Mouse (Mus musculus) liver, embryonic 12.5 days (tissue): ENCODE results near the gene Mesd. TPM values are rescaled to one million over a fixed set of nuclear protein-coding genes. Genes with fewer than 3 reads are reported as not detected.

ENCODE experiments used
- ATAC-seq: fragments of 200-750 bp; cut with Nextera tagmentation; 2 replicates; pipeline ENCODE4 v1.8.0; 2017; ENCODE audit warnings: moderate number of reproducible peaks, mild to moderate bottlenecking, moderate library complexity
- H3K27ac ChIP-seq: fragments of 300-500 bp; sonication (generic); 2 replicates; pipeline ENCODE4 v1.5.1; 2016; ENCODE audit warnings: mild to moderate bottlenecking
- H3K27me3 ChIP-seq: fragments of 300-500 bp; sonication (generic); replicated peaks from 2 replicates; pipeline ENCODE4 v1.6.1; 2016; ENCODE audit warnings: mild to moderate bottlenecking, moderate library complexity
- H3K36me3 ChIP-seq: fragments of 300-500 bp; sonication (generic); 2 replicates; pipeline ENCODE4 v1.6.1; 2016; ENCODE audit warnings: mild to moderate bottlenecking, moderate library complexity
- H3K4me1 ChIP-seq: fragments of 300-500 bp; sonication (generic); 2 replicates; pipeline ENCODE4 v1.6.1; 2016
- H3K4me2 ChIP-seq: fragments of 300-500 bp; sonication (generic); 2 replicates; pipeline ENCODE4 v1.6.1; 2016; ENCODE audit warnings: mild to moderate bottlenecking, moderate library complexity
- H3K4me3 ChIP-seq: fragments of 300-500 bp; sonication (generic); 2 replicates; pipeline ENCODE4 v1.5.1; 2016; ENCODE audit warnings: mild to moderate bottlenecking, moderate library complexity
- H3K9ac ChIP-seq: fragments of 300-500 bp; sonication (generic); 2 replicates; pipeline ENCODE4 v1.6.1; 2016; ENCODE audit warnings: mild to moderate bottlenecking, moderate library complexity
- H3K9me3 ChIP-seq: fragments of 300-500 bp; sonication (generic); replicated peaks from 2 replicates; pipeline ENCODE4 v1.6.1; 2016; ENCODE audit warnings: mild to moderate bottlenecking, moderate library complexity
- WGBS: fragments of 180-500 bp; shearing (Covaris S2); methylation state at CpG from one replicate; pipeline ENCODE4 v1.1.7; 2016; ENCODE audit not compliant: insufficient replicate concordance; 5-methylcytosine and 5-hydroxymethylcytosine counted together
- polyA plus RNA-seq: library from polyadenylated mRNA; unstranded; fragments of >200 nt; fragmentation: Nextera tagmentation; extraction: Ambion mirVana; gene quantifications from 2 replicates; pipeline ENCODE4 v1.2.1, GENCODE M21; 2016

Mesd gene
- polyA plus RNA-seq, 1 experiment from 2014 or later, result 76.5 TPM

DNA sequence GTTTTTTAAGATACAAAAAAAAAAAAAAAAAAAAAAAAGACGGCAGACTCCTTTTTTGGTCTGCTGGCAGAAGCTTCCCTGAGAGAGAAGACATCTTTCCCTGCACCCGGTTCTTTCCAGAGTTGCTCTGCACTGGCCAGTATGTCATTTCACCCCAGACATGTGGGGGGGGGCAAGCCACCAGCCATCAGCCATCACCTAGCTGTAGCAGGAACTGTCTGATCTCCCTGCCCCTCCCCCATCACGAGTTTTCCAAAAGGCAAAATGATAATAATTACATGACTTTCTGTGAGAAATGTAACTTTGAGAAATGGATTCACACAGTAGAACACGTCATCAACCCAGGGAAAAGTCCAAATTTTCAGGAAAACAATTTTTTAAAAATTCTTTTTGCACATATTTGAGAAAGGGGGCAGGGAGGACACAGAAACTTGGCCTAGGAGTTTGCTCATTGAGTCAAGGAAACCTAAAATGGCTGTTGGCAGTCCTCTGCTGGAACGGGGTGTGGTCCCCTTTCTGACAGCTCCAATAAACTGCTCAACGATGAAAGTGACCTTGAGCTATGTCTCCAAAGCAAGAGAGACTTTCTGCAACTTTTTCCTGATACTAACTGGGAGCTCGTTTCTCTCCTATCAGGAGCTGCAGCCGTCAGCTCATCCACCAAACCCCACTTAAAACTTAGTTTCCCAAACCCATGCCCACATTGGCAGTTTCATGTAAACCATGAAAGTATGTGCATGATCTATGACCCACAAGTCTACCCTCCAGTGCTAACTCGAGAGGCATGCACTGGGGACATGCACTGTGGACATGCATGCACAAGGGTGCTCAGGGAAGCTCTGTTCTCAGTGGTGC is 27.7 kb upstream of the Mesd start:
- Histone ChIP-seq H3K4me1 (peaks cover 7% of the 10 kb centered on the region; the same call in 1 of the 2 replicates), H3K9me3 (no peaks in the 10 kb centered on the region), H3K4me3 (no peak overlapping the region), H3K27me3 (no peaks in the 10 kb centered on the region), H3K9ac (no peak overlapping the region), H3K36me3 (no peaks in the 10 kb centered on the region), H3K27ac (no peak overlapping the region), H3K4me2 (no peak overlapping the region)
- 55% methylated on average over 9 of the region's 9 CpGs for WGBS
- no peak for ATAC-seq

GRCm38 (mm10) chr7:83857208-83857488 is 27.1 kb upstream of the Mesd start:
- WGBS, result 50% methylated on average over 2 of the region's 2 CpGs
- H3K4me3 ChIP-seq, result no peak overlapping the region
- no peaks in the 10 kb centered on the region for H3K9me3 ChIP-seq
- ATAC-seq, result no peak
- no peak overlapping the region for H3K4me2 ChIP-seq
- no peaks in the 10 kb centered on the region for H3K36me3 ChIP-seq
- H3K9ac ChIP-seq, result no peak overlapping the region
- H3K27ac ChIP-seq, result no peak overlapping the region
- H3K4me1 ChIP-seq, result peaks cover 3% of the 10 kb centered on the region; the same call in 1 of the 2 replicates
- H3K27me3 ChIP-seq, result no peaks in the 10 kb centered on the region

DNA sequence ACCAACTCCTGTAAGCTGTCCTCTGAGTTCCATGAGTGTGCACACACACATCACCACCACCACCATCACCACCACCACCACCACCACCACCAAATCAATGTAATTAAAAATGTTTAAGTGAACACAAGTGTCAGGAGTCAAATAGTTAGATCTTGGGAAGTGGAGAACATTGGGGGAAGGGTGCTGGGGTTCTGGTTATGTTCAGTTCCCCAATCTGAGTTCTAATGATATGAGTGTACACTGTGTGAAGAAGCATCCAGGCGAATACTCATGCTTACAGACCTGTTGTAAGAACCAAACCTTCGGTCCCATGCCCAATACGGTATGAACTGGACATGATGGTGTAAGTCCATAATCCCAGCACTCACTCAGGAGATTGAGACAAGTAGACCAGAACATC is 26.3 kb upstream of the Mesd start:
- Histone ChIP-seq H3K36me3 (no peaks in the 10 kb centered on the region), H3K4me3 (no peak overlapping the region), H3K27me3 (no peaks in the 10 kb centered on the region), H3K4me1 (0 out of 2 replicates have a peak, but pooled peaks cover 3% of the 10 kb centered on the region), H3K27ac (no peak overlapping the region), H3K9ac (no peak overlapping the region), H3K4me2 (no peak overlapping the region), H3K9me3 (no peaks in the 10 kb centered on the region)
- 74% methylated on average over 3 of the region's 3 CpGs for WGBS
- no peak for ATAC-seq

DNA sequence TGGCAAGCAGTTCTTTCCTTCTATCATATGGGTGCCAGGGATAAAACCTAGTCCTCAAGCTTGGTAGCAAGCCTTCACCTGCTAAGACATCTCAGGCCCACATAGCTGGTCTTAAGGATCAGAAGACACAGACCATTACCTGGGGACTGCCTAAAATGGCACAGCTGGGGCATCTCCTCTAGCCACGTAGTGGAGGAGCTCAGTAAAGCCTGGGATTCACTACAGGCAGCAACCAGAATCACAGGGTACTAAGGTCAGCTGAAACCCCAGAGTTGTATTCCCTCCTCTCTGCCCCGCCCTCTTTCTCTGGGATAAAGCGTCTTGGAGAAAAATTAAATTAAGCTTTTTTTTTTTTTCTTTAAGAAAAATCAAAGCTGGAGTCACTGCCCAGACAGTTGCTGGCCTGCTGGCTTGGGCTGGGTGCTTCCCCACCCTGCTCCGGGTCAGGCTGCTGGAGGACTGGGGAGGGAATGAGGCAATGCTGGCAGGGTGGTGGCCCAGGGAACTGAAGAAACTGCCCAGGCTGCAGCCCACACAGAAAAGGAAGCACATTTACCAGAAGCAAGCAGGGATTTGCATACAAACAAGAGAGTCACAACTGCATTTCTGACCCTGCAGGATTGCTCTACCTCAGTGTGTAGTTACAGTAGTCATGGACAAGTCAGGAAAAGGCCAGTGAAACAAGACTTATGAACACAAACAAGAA is 24.7 kb upstream of the Mesd start:
- Histone ChIP-seq H3K4me1 (no peaks in the 10 kb centered on the region), H3K9me3 (no peaks in the 10 kb centered on the region), H3K9ac (no peak overlapping the region), H3K27me3 (no peaks in the 10 kb centered on the region), H3K27ac (no peak overlapping the region), H3K36me3 (no peaks in the 10 kb centered on the region), H3K4me3 (no peak overlapping the region), H3K4me2 (no peak overlapping the region)
- 44% methylated on average over 4 of the region's 4 CpGs for WGBS
- no peak for ATAC-seq

GRCm38 (mm10) chr7:83863554-83863953 is 20.7 kb upstream of the Mesd start:
- 33% methylated on average over 2 of the region's 2 CpGs for WGBS
- H3K36me3 ChIP-seq, result no peaks in the 10 kb centered on the region
- no peak overlapping the region for H3K4me2 ChIP-seq
- H3K4me3 ChIP-seq, result no peak overlapping the region
- no peak overlapping the region for H3K27ac ChIP-seq
- H3K4me1 ChIP-seq, result no peaks in the 10 kb centered on the region
- H3K9ac ChIP-seq, result no peak overlapping the region
- no peaks in the 10 kb centered on the region for H3K9me3 ChIP-seq
- no peaks in the 10 kb centered on the region for H3K27me3 ChIP-seq
- ATAC-seq, result no peak

- WGBS, result 68% methylated on average over 3 of the region's 3 CpGs
These were observed 16.1 kb upstream of the Mesd start for GRCm38 (mm10) chr7:83868200-83868599.

DNA sequence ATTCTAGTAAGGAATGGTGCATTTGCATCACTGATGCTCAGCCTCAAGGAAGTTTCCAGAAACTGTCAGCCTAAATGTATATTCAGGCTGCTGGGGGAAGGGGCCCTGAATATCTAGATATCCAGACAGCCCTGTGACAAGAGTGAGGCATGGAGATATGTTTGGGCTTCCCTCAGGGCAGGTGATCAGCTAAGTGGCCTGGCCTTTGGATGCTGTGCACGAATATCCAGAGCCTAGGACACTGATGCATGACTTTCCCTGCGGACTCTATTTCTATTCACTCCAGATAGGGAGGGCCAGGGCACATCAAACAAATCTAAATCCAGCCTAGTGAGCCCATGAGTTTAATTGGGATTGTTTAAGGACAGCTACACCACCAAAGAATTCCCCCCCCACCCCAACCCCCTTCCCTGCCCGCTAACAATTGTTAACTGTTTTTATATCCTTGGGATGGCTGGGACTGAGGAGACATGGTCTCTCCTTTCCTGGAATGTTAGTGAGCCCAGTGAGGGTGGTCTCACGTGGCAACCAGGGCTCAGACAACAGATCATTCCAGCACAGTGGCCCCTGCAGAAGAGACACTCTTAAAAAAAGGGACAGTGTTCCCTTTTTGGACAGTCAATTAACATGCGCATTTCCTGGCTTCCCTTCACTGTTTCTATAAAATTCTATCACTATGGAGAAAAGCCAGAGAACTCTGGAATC is 14.3 kb upstream of the Mesd start:
- 56% methylated on average over 5 of the region's 5 CpGs for WGBS
- Histone ChIP-seq H3K27me3 (no peaks in the 10 kb centered on the region), H3K9ac (no peak overlapping the region), H3K4me3 (no peak overlapping the region), H3K36me3 (no peaks in the 10 kb centered on the region), H3K27ac (no peak overlapping the region), H3K4me2 (no peak overlapping the region), H3K4me1 (no peaks in the 10 kb centered on the region), H3K9me3 (no peaks in the 10 kb centered on the region)
- no peak for ATAC-seq

More at GRCm38 (mm10) chr7:83868200-83868599, 16.1 kb upstream of the Mesd start:
- no peak for ATAC-seq
- no peaks in the 10 kb centered on the region for H3K36me3 ChIP-seq
- H3K27ac ChIP-seq, result no peak overlapping the region
- no peak overlapping the region for H3K4me3 ChIP-seq
- no peaks in the 10 kb centered on the region for H3K4me1 ChIP-seq
- H3K9ac ChIP-seq, result no peak overlapping the region
- H3K4me2 ChIP-seq, result no peak overlapping the region
- H3K9me3 ChIP-seq, result no peaks in the 10 kb centered on the region
- no peaks in the 10 kb centered on the region for H3K27me3 ChIP-seq

DNA sequence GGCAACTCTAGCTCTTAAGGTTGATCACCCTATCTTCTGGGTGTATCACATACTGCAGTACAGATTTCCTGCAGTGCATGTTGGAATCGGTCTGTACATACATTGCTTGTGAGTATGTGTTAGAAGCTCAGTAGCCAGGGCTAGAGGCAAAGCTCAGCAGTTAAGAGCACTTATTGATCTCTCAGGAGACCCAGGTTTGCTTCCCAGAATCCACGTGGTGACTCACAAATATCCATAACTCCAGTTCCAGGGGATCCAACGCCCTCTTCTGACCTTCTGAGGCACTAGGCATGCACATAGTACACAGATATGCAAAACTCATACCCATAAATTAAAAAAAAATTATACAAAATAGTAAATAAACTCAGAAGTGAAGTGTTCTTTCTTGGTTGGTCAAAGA is 7.2 kb upstream of the Mesd start:
- Histone ChIP-seq H3K27me3 (no peaks in the 10 kb centered on the region), H3K9ac (no peak overlapping the region), H3K4me2 (no peak overlapping the region), H3K27ac (0 out of 2 replicates have a peak overlapping the region, but pooled peaks have one; percentile 8), H3K4me1 (peaks cover 53% of the 10 kb centered on the region), H3K36me3 (peaks cover 53% of the 10 kb centered on the region), H3K4me3 (no peak overlapping the region), H3K9me3 (no peaks in the 10 kb centered on the region)
- no peak for ATAC-seq
- 58% methylated on average over 3 of the region's 3 CpGs for WGBS

DNA sequence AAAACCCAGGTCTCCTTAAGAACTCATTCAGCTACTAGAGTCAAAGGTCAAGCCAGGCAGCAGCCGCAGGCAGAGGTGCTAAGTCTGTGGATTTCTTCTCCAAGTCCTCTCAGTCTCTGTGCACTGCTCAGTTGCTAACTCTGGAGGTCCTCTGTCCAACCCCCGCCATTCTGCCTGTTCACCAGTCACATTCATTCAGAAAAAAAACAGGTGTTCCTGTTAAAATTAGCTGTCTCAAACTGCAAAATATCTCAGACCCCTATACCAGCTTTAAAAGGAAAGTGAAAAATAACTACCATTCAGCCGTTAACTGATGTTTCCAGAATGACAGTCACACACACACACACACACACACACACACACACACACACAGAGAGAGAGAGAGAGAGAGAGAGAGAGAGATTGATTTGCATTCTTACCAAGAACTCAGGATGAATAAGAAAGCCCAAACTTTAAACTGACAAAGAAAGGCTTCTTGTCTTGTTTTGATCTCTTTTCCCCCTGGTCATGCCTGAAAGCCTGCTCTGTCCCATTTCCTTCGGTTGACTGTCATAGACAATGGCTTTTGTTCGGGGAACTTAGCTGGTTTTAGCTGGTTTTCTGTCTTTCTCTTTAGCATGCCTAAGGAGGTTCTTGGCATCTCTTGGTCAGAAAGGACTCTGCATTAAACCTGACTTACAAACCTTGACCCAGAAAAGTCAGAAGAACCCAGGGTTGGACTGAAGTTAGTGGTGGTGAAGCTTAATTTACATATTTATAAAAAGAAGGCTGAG is 5.4 kb upstream of the Mesd start:
- no peak overlapping the region for H3K4me2 ChIP-seq
- no peak overlapping the region for H3K27ac ChIP-seq
- no peaks in the 10 kb centered on the region for H3K27me3 ChIP-seq
- ATAC-seq, result no peak
- H3K9ac ChIP-seq, result no peak overlapping the region
- H3K4me3 ChIP-seq, result no peak overlapping the region
- 60% methylated on average over 5 of the region's 5 CpGs for WGBS
- peaks cover 60% of the 10 kb centered on the region for H3K36me3 ChIP-seq
- no peaks in the 10 kb centered on the region for H3K9me3 ChIP-seq
- peaks cover 64% of the 10 kb centered on the region for H3K4me1 ChIP-seq

DNA sequence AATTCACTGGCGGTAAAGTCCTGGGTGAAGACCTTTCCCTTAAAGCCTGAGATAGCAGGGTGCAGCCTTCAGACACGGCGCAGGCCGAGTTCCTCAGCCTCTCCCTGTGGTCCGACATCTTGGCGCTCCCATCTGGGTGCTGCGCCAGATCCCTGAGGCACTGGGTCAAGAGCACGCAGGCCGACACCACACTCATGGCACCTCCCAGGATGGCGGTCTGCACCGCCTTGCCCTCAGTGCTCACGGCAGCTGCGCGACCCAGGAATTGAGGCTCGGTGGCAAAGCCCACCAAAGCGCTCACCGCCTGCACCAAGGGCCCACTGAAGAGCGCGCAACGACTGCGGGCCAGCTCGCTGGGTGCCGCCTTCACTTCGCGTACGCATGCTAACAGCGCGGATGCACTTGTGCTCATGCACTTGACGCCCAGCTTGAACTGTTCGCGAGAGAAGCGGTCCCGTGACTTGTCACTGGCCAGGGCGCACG is 2.1 kb upstream of the Mesd start:
- Histone ChIP-seq H3K27ac (peak overlapping the region; percentile 99), H3K36me3 (peaks cover 50% of the 10 kb centered on the region), H3K9ac (peak overlapping the region; percentile 98), H3K9me3 (no peaks in the 10 kb centered on the region), H3K4me2 (peak overlapping the region; percentile 96), H3K4me3 (peak overlapping the region; percentile 94), H3K4me1 (peaks cover 80% of the 10 kb centered on the region), H3K27me3 (no peaks in the 10 kb centered on the region)
- no peak for ATAC-seq
- WGBS, result 82% methylated on average over 35 of the region's 35 CpGs

GRCm38 (mm10) chr7:83882633-83883275 is 1.5 kb upstream of the Mesd start:
- Histone ChIP-seq H3K27ac (peak overlapping the region; percentile 99), H3K4me1 (peaks cover 82% of the 10 kb centered on the region), H3K36me3 (peaks cover 46% of the 10 kb centered on the region), H3K9ac (peak overlapping the region; percentile 98), H3K27me3 (no peaks in the 10 kb centered on the region), H3K4me3 (peak overlapping the region; percentile 94), H3K9me3 (no peaks in the 10 kb centered on the region), H3K4me2 (peak overlapping the region; percentile 96)
- peak; percentile 53 for ATAC-seq
- WGBS, result 13% methylated on average over 56 of the region's 56 CpGs
